In the genomic region with DNA sequence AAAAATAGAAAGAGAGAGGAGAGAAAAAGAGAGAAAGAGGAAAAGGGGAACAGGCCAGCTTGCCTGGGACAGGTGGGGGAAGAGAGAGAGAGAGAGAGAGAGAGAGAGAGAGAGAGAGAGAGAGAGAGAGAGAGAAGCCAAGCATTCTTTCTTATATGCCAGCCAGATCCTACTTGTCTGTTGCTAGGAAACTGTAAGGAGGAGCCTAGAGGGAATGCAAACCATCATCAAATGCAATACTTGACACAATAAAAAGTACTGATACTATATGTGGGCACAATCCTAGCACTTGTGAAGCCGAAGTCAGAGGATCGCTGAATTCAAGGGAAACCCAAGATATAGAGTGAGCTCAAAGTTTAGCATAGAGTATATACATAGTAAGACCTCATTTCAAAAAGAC, we compare ENCODE assay signal across 28 mouse cellular contexts.
"Had no signal": no experiment of that assay in that cellular context is flagged by ENCODE, and none has a peak within 500 bp of the region (broad histone marks: within the 10 kb centered on the region; RNA-seq: fewer than 3 reads in every experiment).

No protein-coding gene starts in this region.

- ATAC-seq: hindbrain, postnatal 0 days; intestine, embryonic 16.5 days had no signal

- H3K4me3 ChIP-seq: heart, adult 2 months; heart, embryonic 13.5 days; heart, embryonic 15.5 days; hindbrain, embryonic 13.5 days; hindbrain, embryonic 15.5 days; kidney, embryonic 15.5 days; left cerebral cortex, adult 2 months; limb, embryonic 10.5 days; limb, embryonic 12.5 days; liver, embryonic 13.5 days had no signal

- H3K9me3 ChIP-seq: heart, embryonic 13.5 days; heart, embryonic 15.5 days; hindbrain, embryonic 13.5 days; hindbrain, embryonic 15.5 days; kidney, embryonic 15.5 days; limb, embryonic 10.5 days; limb, embryonic 12.5 days; liver, embryonic 13.5 days had no signal

- H3K4me2 ChIP-seq: heart, embryonic 11.5 days; heart, embryonic 13.5 days; heart, embryonic 15.5 days; hindbrain, embryonic 13.5 days; hindbrain, embryonic 15.5 days; kidney, embryonic 15.5 days; limb, embryonic 12.5 days; liver, embryonic 11.5 days; liver, embryonic 13.5 days had no signal

- H3K9ac ChIP-seq: heart, embryonic 13.5 days; heart, embryonic 15.5 days; hindbrain, embryonic 13.5 days; hindbrain, embryonic 15.5 days; kidney, embryonic 15.5 days; limb, embryonic 12.5 days; liver, embryonic 13.5 days had no signal

- H3K27ac ChIP-seq: heart, adult 2 months; heart, embryonic 13.5 days; heart, embryonic 15.5 days; hindbrain, embryonic 13.5 days; hindbrain, embryonic 15.5 days; hindbrain, postnatal 0 days; kidney, embryonic 15.5 days; kidney, postnatal 0 days; left cerebral cortex, adult 2 months; limb, embryonic 10.5 days; limb, embryonic 12.5 days; liver, embryonic 13.5 days had no signal

- H3K4me1 ChIP-seq: heart, embryonic 13.5 days; heart, embryonic 15.5 days; hindbrain, embryonic 13.5 days; hindbrain, embryonic 15.5 days; kidney, embryonic 15.5 days; limb, embryonic 10.5 days; limb, embryonic 12.5 days; liver, embryonic 13.5 days had no signal

- H3K27me3 ChIP-seq: heart, embryonic 13.5 days; heart, embryonic 15.5 days; hindbrain, embryonic 13.5 days; hindbrain, embryonic 15.5 days; kidney, embryonic 15.5 days; limb, embryonic 12.5 days; liver, embryonic 13.5 days had no signal

- H3K36me3 ChIP-seq: heart, embryonic 13.5 days; heart, embryonic 15.5 days; hindbrain, embryonic 13.5 days; hindbrain, embryonic 15.5 days; kidney, embryonic 15.5 days; limb, embryonic 10.5 days; limb, embryonic 12.5 days; liver, embryonic 13.5 days had no signal

- DNase-seq: gastrocnemius, postnatal 14 days; gastrocnemius, postnatal 36 days; heart, adult 11 months; heart, adult 2 months; heart, postnatal 14 days; heart, postnatal 36 days; kidney, adult 11 months; kidney, adult 2 months; kidney, adult 9 months; kidney, postnatal 14 days; kidney, postnatal 36 days; layer of hippocampus, adult 9-11 months; layer of hippocampus, postnatal 36 days; liver; liver, embryonic 13.5 days had no signal
